Mouse (Mus musculus): ENCODE data around the gene Zfyve9.
A peak's percentile ranks its signal among the peaks of the same experiment; 100 is the strongest.

Gene Zfyve9

GRCm38 (mm10) chr4:108780057-108780863 is at the start of gene Zfyve9:
Gene Zfyve9 (minus strand): TSS chr4:108780798.
- peak; percentile 73 for DNase-seq (ENCODE audit: low spot score)

- DNase-seq (ENCODE audit: low spot score), result no peak
Observed at GRCm38 (mm10) chr4:108826643-108827042, 46.0 kb upstream of the Zfyve9 start.

DNA sequence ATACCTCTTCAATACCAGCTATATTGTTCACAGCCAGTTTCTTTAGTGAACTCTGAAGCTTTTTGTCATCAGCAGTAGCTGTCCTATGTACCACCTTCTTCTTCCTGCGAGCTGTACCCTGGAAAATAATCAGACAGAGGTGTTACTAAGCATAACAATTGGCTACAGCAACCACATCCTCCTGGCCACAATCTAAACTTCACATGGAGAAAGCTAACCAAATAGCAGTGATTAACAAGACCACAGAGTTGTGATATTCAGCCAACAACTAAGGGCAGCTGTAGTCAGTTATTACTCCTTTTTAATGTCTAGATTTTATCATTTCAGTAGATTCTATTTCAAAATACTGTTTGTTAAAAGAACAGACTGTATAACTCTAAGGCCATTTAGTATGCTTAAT is 45.5 kb upstream of the Zfyve9 start:
- no peak for DNase-seq (ENCODE audit: low spot score)

DNA sequence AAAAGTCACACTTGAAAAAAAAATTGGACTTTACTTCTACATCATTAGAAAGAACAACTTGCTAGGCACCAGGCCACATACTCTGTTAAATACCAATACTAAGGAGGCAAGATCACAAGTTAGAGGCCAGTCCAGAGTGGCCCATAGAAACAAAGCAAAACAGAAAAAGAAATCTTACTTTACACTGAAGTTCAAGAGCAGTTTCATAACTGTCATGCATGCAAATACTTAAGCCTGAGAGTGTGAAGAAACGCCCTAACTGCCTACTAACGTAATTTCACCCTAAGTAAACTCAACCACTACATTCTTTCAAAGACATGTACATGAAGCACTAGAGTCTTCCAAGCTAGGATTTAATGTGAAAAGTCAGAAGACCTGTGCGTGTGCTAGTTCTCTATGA is 45.1 kb upstream of the Zfyve9 start:
- no peak for DNase-seq (ENCODE audit: low spot score)

DNA sequence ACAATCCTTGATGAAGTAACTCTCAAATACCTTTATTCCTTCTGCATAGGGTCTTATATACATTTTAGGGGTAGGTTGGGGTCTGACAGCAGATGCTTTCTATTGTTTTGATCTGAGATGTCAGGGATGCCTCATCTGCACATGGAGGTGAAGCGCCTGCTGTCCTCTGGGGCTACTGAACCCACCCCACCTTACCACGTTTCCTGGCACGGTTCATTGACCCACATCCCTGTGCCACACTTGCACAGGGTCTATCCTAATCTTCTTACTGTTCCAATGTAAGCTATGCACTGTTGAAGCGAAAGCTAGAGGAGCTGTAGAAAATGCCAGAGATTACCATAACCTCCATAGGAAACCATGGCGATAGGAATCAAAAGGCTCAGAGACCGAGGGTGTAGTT is 31.0 kb upstream of the Zfyve9 start:
- DNase-seq (ENCODE audit: low spot score), result no peak

GRCm38 (mm10) chr4:108811142-108811541 is 30.5 kb upstream of the Zfyve9 start:
- no peak for DNase-seq (ENCODE audit: low spot score)

DNA sequence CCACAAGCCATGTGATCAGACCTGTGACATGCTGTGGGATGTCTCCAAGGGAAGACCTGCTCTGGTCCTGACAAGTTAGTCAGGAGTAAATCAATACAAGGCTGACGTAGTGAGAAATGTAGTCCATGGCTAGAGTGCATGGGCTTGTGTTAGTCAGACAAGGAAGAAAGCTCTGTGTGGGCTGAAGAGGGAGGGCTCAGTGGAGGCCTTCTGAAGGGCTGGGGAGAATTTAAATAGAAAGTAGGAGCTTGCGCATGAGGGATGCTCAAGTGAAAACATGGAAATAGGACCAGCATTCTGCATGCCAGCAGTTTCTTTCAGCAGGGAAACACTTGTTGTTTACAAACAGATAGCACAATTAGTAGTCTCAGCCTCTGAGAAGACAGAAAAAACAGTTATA is 22.9 kb upstream of the Zfyve9 start:
- no peak for DNase-seq (ENCODE audit: low spot score)

GRCm38 (mm10) chr4:108798083-108798830 is 17.7 kb upstream of the Zfyve9 start:
- peak; percentile 48 for DNase-seq (ENCODE audit: low spot score)

DNA sequence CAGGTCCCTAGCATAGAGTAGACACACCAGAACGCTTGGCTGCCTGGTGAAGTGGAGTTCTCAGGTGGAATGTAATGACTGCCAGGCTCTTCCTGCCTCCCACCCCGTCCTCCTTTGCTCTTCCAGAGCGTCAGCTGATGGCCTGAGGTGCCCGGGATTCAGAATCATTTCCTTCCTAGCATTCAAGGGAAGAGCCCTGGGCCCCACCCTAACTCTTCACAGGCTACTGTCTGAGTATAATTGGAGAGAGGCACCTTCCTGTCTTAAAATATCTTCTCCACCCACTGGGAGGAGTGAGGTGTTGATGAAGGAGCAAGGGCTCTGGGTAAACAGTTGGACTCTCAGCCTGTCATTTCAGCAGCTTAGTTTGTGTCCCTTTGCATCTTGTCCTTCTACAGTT is 16.1 kb upstream of the Zfyve9 start:
- no peak for DNase-seq (ENCODE audit: low spot score)

DNA sequence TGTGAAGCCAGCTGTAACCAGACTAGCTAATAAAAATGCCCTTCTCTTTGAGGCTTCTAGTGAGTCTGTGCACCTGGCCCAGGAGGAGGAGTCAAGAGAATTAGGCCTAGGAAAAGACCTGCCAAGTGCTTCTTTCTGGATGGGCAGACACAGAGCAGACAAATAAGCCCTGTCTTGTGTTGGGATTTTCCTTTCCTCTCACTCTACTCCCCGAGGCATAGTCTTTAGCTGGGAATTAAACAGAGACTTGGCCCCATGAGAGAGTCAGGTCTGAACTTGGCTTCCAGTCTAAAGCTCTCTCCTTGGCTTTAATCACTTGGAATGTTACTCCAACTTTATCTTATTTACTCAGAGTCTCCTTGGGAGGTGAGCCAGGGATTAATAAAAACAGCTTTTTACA is 13.3 kb upstream of the Zfyve9 start:
- DNase-seq (ENCODE audit: low spot score), result no peak

- no peak for DNase-seq (ENCODE audit: low spot score)
Observed at GRCm38 (mm10) chr4:108790507-108790906, 9.9 kb upstream of the Zfyve9 start.

- DNase-seq (ENCODE audit: low spot score), result no peak
Observed at GRCm38 (mm10) chr4:108789258-108789936, 8.8 kb upstream of the Zfyve9 start.

- DNase-seq (ENCODE audit: low spot score), result peak; percentile 17
Observed at GRCm38 (mm10) chr4:108782421-108783085, 2.0 kb upstream of the Zfyve9 start.

GRCm38 (mm10) chr4:108781596-108781995 is 998 bp upstream of the Zfyve9 start:
- DNase-seq (ENCODE audit: low spot score), result peak; percentile 5

- DNase-seq (ENCODE audit: low spot score), result no peak
Observed at GRCm38 (mm10) chr4:108780864-108781205, 237 bp upstream of the Zfyve9 start.

- DNase-seq (ENCODE audit: low spot score), result peak; percentile 58
Observed at GRCm38 (mm10) chr4:108779763-108780056, 888 bp downstream of the Zfyve9 start.

- DNase-seq (ENCODE audit: low spot score), result no peak
Observed at GRCm38 (mm10) chr4:108768527-108768926, 12.1 kb downstream of the Zfyve9 start.

GRCm38 (mm10) chr4:108759583-108759982 is 21.0 kb downstream of the Zfyve9 start:
- DNase-seq (ENCODE audit: low spot score), result no peak

GRCm38 (mm10) chr4:108746160-108746873 is 34.3 kb downstream of the Zfyve9 start:
- no peak for DNase-seq (ENCODE audit: low spot score)

- no peak for DNase-seq (ENCODE audit: low spot score)
Observed at GRCm38 (mm10) chr4:108731582-108731981, 49.0 kb downstream of the Zfyve9 start.

DNA sequence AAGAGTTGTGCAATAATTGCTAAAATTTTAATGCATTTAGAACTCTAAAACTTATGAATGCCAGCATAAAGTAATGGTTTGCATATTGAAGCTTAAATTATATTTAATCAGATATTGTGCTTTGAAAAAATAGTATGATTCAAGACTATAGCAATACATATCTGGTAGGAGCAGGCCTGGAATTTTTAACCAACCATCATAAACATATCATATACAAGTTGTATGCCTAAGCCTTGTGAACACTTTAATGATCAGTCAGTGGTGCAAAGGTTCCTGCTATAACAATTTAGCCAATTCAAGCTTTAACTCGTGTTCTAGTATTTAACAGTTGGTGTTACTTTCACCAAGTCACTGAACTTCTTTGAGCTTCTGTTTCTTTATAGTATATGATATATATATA is 50.1 kb downstream of the Zfyve9 start:
- DNase-seq (ENCODE audit: low spot score), result no peak

GRCm38 (mm10) chr4:108724102-108724501 is 56.5 kb downstream of the Zfyve9 start:
- DNase-seq (ENCODE audit: low spot score), result no peak
